Mouse (Mus musculus) thymus, adult 2 months (tissue): Measurements from ENCODE around the gene Fcgr3. TPM values are rescaled to one million over a fixed set of nuclear protein-coding genes. Genes with fewer than 3 reads are reported as not detected.

Source experiments
- DNase-seq: peaks from one replicate; pipeline ENCODE4 v3.0.0; 2021
- H3K27ac ChIP-seq: fragments of 200-500 bp; 2 replicates; pipeline ENCODE4 v1.5.1; 2012; ENCODE audit warnings: low read length, control low read depth; ENCODE audit not compliant: control insufficient read depth, insufficient read depth
- H3K27me3 ChIP-seq: fragments of 200-500 bp; 2 replicates; pipeline ENCODE4 v1.6.1; 2012; ENCODE audit warnings: mild to moderate bottlenecking, low read length, moderate library complexity, mixed read lengths; ENCODE audit not compliant: control insufficient read depth, insufficient read depth
- H3K36me3 ChIP-seq: fragments of 200-500 bp; 2 replicates; pipeline ENCODE4 v1.6.1; 2012; ENCODE audit warnings: mild to moderate bottlenecking, low read length, moderate library complexity; ENCODE audit not compliant: control insufficient read depth, insufficient read depth
- H3K4me1 ChIP-seq: fragments of 200-500 bp; replicated peaks from 2 replicates; pipeline ENCODE4 v1.6.1; 2012; ENCODE audit warnings: low read length; ENCODE audit not compliant: control insufficient read depth, insufficient read depth
- H3K4me3 ChIP-seq: fragments of 200-500 bp; 2 replicates; pipeline ENCODE4 v1.5.1; 2012; ENCODE audit warnings: mild to moderate bottlenecking, low read length, control low read depth, moderate library complexity; ENCODE audit not compliant: control insufficient read depth, insufficient read depth
- CTCF ChIP-seq: fragments of 200-500 bp; IDR thresholded peaks from 2 replicates; pipeline ENCODE4 v1.5.1; 2012; ENCODE audit warnings: mild to moderate bottlenecking, control low read depth, low read length, moderate library complexity, borderline replicate concordance; ENCODE audit not compliant: control insufficient read depth, poor library complexity, insufficient read depth; ENCODE audit errors: extremely low read depth
- POLR2A ChIP-seq: fragments of 200-500 bp; IDR thresholded peaks from 2 replicates; pipeline ENCODE4 v1.6.1; 2012; ENCODE audit warnings: mild to moderate bottlenecking, low read length, control low read depth, moderate library complexity; ENCODE audit not compliant: control insufficient read depth, poor library complexity, insufficient read depth; ENCODE audit errors: extremely low read depth
- WGBS: fragments of 180-500 bp; shearing (Covaris S2); methylation state at CpG from one replicate; pipeline ENCODE4 v1.1.7; 2018; 5-methylcytosine and 5-hydroxymethylcytosine counted together
- polyA plus RNA-seq: library from polyadenylated mRNA; depleted of rRNA; stranded (reverse); fragments of >200 nt; gene quantifications from 2 replicates; pipeline ENCODE4 v1.2.3, GENCODE M21; 2012

Fcgr3 gene
- polyA plus RNA-seq, 1 experiment: 20.7 TPM

DNA sequence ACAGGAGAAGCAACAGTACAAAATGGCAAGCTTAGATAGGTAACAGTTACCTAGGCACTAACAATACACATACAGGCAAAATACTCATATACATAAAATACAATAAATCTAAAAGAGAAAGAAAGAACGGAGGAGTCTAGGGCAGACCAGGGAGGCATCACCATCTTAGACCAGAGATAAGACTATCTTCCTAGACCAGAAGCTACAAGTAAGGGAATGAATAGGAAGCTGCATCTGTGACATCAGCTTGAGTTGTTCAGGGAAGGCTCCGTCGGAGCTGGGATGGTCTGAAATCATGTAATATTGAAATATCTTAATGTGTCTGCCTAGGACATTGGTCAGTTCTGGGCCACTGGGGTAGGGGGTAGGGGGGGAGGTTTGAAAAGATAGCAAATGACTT is 33.0 kb downstream of the Fcgr3 start:
- DNase-seq: no peak
- H3K36me3 ChIP-seq: no peaks in the 10 kb centered on the region
- H3K27me3 ChIP-seq: peaks cover 3% of the 10 kb centered on the region
- TF ChIP-seq POLR2A: no peak
- no peak for TF ChIP-seq CTCF
- peaks cover 21% of the 10 kb centered on the region for H3K4me1 ChIP-seq
- no peak overlapping the region for H3K27ac ChIP-seq
- H3K4me3 ChIP-seq: no peak overlapping the region
- WGBS: 97% methylated on average over 3 of the region's 3 CpGs

- no peaks in the 10 kb centered on the region for H3K4me1 ChIP-seq
- H3K27ac ChIP-seq: no peak overlapping the region
- H3K27me3 ChIP-seq: no peaks in the 10 kb centered on the region
- no peaks in the 10 kb centered on the region for H3K36me3 ChIP-seq
- WGBS: 85% methylated on average over 7 of the region's 7 CpGs
- no peak overlapping the region for H3K4me3 ChIP-seq
- DNase-seq: no peak
- TF ChIP-seq CTCF (no peak), POLR2A (no peak)
These were observed 45.3 kb downstream of the Fcgr3 start for GRCm38 (mm10) chr1:171019311-171019950.

GRCm38 (mm10) chr1:171018737-171019136 is 46.0 kb downstream of the Fcgr3 start, which contains the start of gene Fcgr4:
TSS of gene Fcgr4 (plus strand) at chr1:171018920.
- DNase-seq: no peak
- Histone ChIP-seq H3K36me3 (no peaks in the 10 kb centered on the region), H3K27me3 (no peaks in the 10 kb centered on the region), H3K4me1 (no peaks in the 10 kb centered on the region), H3K27ac (no peak within 1 kb of the TSS), H3K4me3 (no peak within 1 kb of the TSS)
- WGBS: 50% methylated on average over 2 of the region's 2 CpGs
- TF ChIP-seq CTCF (no peak), POLR2A (no peak)

DNA sequence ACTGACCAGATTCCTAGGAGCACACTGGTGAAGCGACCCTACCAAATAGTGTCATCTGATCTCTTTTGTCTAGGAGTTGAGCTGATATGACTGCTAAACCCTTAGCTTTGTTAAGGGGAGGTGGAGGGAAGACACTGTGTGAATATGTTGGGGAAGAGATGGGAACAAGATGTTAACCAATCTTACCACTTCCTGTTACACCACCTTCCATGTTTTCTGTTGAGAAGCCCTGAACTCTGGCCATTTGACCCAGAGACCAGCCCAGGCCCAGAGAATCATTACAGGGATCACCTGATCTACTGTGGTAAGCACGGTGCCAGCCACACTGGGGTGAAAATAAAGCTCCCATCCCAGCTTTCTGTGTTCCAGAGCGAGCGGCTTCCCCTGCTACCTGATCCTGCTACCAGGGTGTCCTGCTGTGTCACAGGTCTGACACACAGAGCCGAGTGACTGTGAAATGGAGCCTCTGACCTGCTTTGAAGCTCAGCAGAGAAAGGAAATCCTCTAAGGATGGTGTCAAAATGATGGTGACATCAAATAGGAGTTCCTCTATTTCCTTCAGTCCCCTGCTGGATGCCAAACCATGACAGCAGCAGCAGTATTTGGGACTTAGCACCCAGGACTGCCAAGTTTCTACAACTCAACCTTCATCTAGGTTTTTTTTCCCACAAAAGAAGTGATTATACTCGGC is 47.1 kb downstream of the Fcgr3 start:
- no peak for TF ChIP-seq POLR2A
- no peak for TF ChIP-seq CTCF
- no peak overlapping the region for H3K4me3 ChIP-seq
- H3K36me3 ChIP-seq: no peaks in the 10 kb centered on the region
- no peaks in the 10 kb centered on the region for H3K27me3 ChIP-seq
- H3K4me1 ChIP-seq: no peaks in the 10 kb centered on the region
- no peak overlapping the region for H3K27ac ChIP-seq
- WGBS: 59% methylated on average over 6 of the region's 6 CpGs
- no peak for DNase-seq

DNA sequence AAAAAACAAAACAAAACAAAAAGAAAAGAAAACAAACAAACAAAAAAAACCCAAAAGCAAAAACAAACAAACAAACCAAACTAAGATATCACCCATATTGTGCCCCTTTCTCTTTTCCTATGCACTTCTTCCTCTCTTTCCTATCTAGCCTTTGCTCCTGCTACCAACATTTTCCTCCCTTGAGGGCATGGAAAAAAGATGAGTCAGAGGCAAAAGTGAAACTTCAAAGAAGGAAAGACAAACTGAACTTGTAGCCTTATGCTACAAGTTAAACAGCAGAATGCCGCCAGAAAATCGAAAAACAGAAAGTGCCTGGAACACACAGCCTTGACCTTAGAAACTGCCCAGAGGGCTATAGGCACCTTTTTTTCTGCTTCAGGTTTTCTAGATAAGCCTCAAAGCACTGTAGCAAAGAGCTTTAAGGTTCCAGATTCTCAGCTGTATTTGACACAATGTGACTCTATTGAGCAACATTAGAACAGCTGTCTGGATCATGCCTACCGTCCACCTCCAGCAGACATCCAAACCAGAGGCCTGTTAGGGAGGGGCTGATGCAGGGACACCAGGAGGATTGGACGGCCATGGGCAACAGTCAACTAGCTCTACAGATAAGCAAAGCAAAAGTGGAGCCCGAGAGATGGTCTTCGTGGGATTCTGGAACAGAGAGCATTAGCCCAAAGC is 47.9 kb downstream of the Fcgr3 start:
- TF ChIP-seq CTCF (no peak), POLR2A (no peak)
- 88% methylated on average over 6 of the region's 6 CpGs for WGBS
- Histone ChIP-seq H3K27ac (no peak overlapping the region), H3K36me3 (no peaks in the 10 kb centered on the region), H3K4me3 (no peak overlapping the region), H3K4me1 (no peaks in the 10 kb centered on the region), H3K27me3 (no peaks in the 10 kb centered on the region)
- DNase-seq: no peak

- no peak overlapping the region for H3K27ac ChIP-seq
These were observed 53.0 kb downstream of the Fcgr3 start for GRCm38 (mm10) chr1:171011733-171012132.

More at GRCm38 (mm10) chr1:171011733-171012132, 53.0 kb downstream of the Fcgr3 start:
- no peak for DNase-seq
- no peaks in the 10 kb centered on the region for H3K4me1 ChIP-seq
- TF ChIP-seq POLR2A (no peak), CTCF (no peak)
- H3K27me3 ChIP-seq: no peaks in the 10 kb centered on the region
- WGBS: 82% methylated on average over 4 of the region's 4 CpGs
- H3K4me3 ChIP-seq: no peak overlapping the region
- no peaks in the 10 kb centered on the region for H3K36me3 ChIP-seq
